Mouse (Mus musculus) hematopoietic stem cell, adult 5-6 weeks (primary cell): ENCODE data around the gene Plac8. TPM values are rescaled to one million over a fixed set of nuclear protein-coding genes. Genes with fewer than 3 reads are reported as not detected.
A peak's percentile ranks its signal among the peaks of the same experiment; 100 is the strongest.

Experiments
- ATAC-seq, 2 experiments: fragments of 125-278 bp in 1 of 2; replicated peaks in 1 of 2; 2 replicates each; pipeline ENCODE4 v1.8.0; 2016 to 2017; ENCODE audit warnings: inconsistent platforms in 2 of 2, mild to moderate bottlenecking in 2 of 2, moderate number of reproducible peaks in 2 of 2, low read depth in 1 of 2, moderate TSS enrichment in 1 of 2; ENCODE audit not compliant: low FRiP score in 2 of 2, poor library complexity in 2 of 2, severe bottlenecking in 2 of 2, insufficient read depth in 1 of 2, low TSS enrichment in 1 of 2
- total RNA-seq: library from RNA; stranded (forward); fragments of 172-1452, 232-1000 nt; gene quantifications from 2 replicates; pipeline ENCODE4 v1.2.3, GENCODE M21; 2017

Plac8 gene
- total RNA-seq, 1 experiment from 2014 or later = 739 TPM

DNA sequence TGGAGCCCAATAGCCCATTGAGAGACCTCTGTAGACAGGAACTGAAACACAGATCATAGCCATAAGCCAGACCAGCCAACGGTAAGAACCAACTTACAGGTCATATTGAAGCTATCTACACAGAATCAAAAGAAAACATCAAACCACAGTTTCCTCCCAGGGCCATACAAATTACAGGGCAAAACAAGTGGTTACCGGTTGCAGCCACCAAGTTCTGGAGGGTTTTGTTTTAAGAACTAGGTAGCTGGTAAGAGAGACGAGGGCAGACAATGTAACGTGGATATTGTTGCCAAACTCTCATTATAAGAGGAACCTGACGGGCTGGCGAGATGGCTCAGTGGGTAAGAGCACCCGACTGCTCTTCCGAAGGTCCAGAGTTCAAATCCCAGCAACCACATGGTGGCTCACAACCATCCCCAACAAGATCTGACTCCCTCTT, 13.2 kb upstream of the Plac8 start:
- ATAC-seq = peak; percentile 92 to 93

DNA sequence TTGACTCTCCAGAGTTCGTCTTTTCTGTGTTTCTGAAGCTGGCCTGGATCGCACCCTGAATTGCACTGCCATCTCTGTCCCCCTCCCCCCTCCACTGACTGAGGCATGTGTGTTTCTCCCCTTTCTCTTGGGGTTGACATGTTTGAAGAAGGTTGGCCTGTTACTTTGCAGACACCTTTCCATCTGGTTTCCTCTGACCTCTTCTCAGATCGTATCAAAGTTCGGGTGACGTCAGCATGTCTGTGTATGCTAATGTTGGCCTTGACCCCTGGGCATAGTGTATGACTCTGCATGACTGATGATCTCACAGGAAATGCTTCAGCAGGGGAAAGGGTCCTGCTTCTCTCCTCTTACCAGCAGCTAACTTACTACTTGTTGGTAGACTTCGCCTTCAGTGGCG, 11.0 kb upstream of the Plac8 start:
- no peak for ATAC-seq

DNA sequence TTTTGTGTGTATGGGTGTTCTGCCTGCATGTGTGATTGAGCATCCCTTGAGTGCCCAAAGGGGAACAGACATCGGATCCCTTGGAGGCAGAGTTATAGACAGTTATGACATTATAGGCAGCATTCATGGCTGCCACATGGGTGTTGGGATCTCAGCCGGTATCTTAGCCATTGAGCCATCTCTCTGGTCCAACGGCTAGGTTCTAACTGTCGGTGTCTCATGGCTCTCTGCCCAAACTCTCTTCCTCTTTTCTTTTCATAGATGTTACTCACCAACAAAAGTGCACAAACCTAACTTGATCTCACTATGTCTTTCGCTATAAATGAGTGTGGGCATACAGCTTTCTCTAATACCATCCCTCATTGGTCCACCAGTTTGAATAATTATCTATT, 10.4 kb upstream of the Plac8 start:
- ATAC-seq = peak; percentile 30 to 61; a peak in 3 of 4 replicates

DNA sequence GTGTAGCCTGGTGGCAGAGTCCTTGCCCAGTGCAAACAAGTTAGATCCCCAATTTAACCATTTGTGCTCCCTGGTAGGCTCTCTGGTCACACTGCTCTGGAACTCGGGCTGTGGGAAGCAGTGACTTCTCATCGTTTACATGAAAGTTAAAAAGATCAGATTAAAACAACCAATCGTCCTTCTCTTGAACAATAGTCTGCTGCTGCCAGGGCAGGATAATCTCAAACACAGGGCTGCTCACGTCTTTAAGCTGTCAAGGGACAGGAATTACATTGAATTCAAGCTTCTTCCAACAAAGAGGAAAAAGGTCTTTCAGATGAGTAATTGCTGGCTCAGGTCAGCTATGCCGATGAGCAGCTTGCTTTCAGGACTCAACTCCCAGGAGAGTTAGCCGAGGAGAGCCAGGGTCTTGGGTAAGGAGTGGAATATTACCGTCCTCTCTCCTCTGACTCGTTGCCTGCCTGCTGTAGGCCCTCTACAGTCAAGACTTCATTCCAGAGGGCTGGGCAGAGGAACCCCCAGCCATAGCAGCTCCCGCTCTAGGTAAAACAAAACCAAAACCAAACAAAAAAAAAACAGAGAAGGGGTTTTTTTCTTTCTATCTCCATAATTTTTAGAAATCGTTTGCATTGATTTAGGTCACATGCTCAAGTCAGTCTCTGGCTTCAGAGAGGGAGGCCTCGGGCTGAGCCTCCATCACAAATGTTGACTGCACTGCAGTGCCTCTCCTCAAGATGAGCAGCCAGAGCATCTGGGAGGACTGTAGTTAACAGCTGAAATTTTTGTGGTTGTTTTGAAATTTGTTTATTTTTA, 9.8 kb upstream of the Plac8 start:
- no peak for ATAC-seq

DNA sequence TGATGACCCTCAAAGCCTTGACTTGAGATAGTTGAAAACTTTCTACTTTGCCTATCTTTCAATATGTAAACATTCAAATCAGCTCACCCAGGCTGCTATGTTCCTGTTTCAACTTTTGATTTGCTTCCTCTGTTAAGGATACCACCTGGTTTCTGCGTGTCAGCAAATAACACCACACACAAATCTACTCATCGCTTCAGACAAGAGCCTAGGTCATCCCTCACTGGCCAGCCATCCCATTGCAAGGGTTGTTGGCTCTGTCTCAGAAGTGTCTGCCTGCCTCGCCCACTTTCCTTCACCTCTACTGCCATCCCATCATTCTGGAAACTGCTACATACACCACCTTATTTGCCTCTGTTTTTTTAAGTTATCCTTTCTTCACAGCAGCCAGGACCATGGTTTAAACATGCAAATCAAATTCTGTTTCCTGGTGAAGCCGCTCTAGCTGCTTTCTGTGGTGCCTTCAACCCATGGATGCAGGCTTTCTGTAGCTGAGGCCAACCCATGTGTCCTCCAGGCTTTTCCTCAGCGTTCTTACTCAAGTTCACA, 6.9 kb upstream of the Plac8 start:
- ATAC-seq = no peak

DNA sequence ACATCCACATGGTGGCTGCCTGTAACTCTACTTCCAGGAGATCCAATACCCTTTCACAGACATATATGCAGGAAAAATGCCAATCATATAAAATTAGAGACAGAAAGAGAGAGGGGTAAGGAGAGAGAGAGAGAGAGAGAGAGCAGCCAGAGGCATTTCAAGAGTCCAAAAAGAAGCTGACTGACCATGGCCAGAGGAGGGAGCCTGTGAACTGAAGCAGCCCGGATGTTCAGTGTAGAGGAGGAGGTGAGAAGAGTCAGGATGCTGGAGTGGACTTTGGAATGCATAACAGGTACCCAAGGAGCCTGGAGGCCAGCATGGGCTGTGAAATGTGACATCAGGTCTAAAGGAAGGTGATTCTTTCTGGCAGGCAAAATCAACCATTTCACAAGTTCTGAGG, 2.7 kb upstream of the Plac8 start:
- ATAC-seq = peak in 1 of 2 experiments; percentile 50; a peak in 1 of 4 replicates

DNA sequence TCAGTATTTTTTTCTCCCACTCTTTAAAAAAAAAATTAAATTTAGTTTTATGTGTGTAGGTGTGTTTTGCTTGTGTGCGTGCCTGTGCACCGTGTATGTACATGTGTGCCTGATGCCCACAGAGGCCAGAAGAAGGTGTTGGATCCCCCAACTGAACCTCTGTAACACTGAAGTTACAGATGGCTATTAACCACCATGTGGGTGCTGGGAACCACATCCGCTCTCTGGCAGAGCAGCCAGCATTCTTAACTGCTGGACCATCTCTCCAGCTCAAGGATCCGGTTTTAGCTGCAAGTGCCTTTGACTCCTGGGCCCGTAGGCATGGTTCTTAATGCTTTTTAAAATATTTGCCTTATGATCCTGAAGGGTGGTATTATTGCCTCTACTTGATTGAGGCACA, 1.2 kb upstream of the Plac8 start:
- ATAC-seq = no peak

DNA sequence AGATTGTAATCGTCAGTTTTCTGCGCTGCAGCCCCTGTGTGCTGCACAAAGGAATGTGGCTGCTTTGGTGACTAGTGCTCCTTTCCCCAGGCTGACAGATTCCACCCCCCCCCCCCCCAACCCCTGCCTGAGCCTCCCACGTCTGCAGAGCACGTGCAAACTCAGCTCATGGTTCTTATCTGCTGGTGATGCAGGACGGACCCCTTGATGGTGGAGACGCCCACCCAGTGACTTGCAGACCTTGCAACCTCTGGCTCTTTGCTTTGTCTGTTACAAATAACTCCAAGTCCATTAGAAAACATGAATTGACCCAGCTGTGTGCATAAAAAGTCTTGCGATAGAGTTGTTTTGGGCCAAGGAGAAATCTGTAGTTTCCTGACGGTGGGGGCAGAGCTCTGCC, 1.3 kb downstream of the Plac8 start:
- no peak for ATAC-seq

DNA sequence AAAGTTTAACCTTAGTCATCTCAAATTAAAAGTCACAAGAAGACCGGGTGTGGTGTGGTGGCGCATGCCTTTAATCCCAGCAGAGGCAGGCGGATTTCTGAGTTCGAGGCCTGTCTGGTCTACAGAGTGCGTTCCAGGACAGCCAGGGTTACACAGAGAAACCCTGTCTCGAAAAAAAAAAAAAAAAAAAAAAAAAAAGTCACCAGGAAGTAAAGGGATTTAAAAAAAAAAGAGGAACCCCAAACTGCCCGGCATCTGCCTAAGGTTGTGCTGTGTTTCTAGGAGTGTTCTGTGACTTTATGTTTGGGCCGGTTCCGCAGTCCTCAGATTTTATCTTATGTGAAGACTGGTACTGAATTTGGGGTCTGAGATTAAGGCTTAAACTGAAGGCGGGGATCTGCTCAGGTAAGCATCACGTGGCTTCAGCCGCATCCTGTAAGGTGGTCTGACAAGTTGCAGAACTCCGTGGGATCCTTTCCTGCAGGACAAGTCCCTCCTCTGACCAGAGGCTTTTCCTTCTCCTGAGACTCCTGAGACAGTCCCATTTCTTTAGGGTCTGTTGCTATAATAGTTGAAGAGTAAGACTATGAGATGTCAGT, 1.9 kb downstream of the Plac8 start:
- ATAC-seq = peak in 1 of 2 experiments; percentile 41; a peak in 1 of 4 replicates

DNA sequence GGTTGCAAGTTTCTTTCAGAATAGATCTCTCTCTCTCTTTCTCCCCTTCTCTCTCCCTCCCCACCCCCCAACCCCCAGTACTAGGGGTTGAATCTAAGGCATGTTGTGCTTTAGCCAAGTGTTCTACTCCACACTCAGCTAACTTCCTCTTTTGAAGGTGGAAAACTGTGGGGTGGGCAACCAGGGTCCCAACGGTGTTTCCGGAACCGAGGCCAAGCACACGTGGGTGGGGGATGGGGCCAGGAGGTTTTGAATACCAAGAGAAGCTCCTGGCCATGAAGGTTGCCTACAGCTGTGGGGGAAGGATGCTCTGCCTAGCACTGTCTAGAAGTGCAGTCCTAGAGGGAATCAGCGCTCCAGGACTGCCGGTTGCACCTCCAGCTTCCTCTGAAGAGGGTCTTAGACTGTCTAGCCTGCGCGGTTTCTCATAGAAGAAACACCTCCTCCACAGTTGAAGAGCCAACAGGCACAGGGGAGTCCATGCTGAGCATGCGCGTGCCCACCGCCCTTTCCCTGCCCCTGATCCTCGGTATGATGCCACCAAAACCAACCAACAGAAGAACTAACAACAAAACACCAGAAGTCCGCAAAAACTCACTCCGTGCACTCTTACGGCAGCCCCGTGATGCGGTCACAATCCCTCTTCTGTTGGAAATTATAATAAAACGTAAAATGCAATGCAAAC, 2.7 kb downstream of the Plac8 start:
- ATAC-seq = peak; percentile 36 to 65; a peak in 3 of 4 replicates

DNA sequence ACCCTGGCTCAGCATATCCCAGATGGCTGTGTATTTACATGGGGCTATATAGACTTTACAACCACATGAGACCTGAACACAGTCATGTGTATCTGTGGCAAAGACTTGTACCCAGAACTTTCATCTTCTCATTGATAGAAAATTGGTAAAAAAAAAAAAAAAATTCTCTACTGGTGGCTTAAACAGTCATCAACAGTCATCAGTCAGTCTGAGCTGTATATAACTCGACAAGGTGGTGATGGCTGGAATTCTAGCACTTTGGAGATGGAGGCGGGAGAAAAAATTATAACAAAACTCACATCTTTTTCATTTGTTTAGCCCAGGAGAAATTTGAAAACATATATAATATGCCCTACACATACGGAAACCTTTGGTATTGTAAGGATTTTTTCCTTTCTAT, 3.2 kb downstream of the Plac8 start:
- no peak for ATAC-seq

DNA sequence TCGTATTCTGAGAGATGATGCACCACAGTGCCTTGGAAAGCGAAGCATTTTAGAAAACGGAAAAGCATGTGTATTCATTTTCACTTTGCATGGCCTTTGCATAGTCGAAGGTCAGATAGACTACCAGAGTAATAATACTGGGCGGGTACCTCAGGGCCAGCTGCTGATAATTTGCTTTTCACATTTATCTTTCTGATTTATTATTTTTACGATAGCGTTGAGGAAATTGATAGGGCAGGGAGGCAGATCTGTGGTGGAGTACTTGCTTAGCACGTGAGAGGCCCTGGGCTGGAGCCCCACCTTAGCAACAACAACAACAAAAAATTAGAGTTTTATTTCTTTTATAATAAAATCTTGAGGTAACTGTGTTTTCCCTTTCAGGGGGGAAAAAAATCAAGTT, 3.9 kb downstream of the Plac8 start:
- ATAC-seq = no peak

DNA sequence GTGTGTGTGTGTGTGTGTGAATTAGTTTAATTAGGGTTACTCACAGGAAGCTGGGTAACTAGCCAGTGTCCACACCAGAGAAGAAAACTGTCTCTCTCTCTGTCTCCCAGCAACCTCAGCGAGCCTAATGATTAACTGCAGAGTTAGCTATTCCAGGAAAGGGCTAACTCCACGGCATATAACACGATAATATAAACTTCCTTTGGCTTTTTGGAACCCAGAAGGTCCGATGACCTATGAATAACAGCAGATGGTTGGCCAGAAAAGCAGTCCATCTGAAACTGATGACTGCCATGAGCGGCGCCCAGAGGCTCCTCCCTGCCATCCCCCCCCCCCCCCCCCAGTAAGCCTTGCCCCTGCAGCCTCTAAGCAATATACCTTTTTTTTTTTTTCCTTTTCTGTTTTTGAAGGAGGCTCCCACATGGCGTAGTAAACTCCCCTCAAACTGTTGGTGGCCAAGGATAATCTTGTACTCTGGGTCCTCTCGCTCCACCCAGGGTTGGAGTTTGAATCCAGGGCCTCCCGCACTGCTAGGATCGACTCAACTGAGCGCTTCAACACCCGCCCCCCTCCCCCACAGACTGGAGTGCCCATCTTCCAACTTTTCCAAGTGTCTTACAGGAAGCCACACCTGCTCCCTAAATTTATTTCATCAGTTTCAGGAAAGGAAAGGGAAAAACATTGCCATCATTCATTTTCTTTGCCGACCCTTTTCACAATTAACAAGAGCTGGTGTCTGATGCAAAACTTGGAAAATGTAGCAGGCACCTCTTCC, 4.6 kb downstream of the Plac8 start:
- no peak for ATAC-seq

DNA sequence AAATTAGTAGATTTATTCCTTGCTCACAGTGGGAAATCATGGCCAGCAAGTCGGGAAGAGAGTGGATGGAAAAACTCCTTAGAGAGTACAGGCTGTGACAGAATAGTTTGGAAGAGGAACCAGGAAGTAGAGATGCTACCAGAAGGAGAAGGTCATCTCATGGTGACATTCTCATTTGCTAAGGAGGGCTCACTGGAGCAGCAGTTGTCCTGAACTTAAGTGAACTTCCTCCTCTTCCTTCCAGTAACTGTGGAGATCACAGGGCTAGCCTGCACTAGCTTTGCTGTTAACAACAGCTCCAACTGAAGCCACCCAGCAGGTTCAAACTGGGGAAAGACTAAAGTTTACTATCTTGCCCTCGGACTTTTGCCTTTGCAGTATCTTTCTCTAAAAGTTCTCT, 5.2 kb downstream of the Plac8 start:
- ATAC-seq = no peak

DNA sequence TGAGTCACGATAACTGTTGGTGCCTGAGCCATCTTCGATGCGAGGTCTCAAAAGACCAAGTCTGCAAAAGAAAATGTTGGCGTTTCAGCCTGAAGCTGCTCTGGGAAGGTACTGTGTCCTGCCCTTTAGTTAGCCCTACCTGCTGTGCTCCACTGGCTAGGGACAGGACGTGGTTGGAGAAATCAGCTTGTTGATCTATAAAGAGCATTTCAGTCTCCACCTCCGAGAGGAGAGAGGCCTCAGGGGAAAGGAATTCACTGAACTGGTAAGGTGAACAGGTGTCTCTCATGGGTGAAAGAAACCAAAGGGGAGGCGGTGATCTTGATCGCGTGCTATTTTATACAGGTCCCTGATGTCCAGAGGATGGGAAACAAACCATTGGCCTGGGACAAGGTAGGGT, 9.3 kb downstream of the Plac8 start:
- no peak for ATAC-seq

DNA sequence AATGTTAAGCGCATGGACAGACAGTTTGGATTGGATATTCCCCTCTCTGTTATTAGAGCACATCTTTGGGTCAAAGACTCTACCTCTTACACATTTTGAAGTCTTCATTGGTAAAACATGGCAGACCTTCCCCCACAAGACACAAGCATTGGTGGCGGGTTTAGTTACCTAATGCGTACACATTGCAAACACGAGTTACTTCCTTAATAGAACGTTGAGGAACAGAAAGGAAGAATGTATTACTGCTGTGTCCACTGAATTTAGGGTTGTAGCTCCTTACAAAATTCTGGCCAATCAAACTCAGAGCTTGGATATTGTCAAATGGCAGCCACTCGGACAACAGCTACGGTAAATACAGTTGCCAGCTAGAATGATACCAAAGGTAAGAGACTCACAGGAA, 12.7 kb downstream of the Plac8 start:
- no peak for ATAC-seq

DNA sequence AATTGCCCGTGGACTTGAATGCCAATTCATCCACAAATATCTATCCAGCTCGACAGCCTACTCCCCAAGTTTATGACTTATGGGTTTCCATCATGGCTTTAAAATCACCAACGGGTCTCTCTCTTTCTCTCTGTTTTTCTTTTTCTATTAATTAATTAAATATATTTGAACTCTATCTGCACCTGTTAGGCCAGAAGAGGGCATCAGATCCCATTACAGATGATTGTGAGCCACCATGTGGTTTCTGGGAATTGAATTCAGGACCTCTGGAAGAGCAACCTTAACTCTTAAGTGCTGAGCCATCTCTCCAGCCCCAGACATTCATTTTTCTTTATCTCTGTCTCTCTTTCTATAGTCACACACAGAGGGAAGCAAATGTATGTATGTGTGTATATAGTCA, 13.3 kb downstream of the Plac8 start:
- no peak for ATAC-seq
